Mouse (Mus musculus): ENCODE data around the gene Nrg4.
"Not testable (repeated sequence)": the region's sequence is repeated elsewhere in the genome, so short reads cannot be mapped to it uniquely, and the experiment has no call there.

Nrg4 gene

DNA sequence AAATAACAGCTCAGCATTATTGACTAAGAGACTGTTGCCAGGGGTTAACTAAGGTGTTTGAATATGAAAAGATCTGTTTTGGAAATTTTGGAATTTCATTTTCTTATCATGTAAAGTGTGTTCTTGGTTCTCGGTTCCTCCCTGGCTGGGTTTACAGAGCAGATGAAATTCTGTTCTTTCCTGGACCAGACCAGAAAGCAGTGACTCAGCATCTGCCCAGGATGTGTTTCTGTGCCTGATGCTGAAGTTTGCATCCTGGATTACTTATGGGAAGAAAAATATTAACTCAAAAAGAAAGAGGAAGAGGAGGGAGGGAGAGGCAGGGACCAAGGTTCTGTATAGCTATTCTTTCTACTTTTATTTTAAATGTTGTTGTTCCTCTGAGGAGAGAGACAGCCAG, 72.8 kb downstream of the Nrg4 start:
- no peak for DNase-seq (ENCODE audit: low read depth, low spot score)

DNA sequence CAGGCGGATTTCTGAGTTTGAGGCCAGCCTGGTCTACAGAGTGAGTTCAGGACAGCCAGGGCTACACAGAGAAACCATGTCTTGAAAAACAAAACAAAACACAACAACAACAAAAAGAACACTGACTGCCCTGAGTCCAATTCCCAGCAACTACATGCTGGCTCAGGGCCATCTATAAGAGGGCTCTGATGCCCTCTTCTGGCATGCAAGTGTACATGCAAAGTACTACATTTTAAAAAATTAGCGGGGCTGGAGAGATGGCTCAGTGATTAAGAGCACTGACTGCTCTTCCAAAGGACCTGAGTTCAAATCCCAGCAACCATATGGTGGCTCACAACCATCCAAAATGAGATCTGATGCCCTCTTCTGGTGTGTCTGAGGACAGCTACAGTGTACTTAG, 74.5 kb downstream of the Nrg4 start:
- peak; percentile 64 for DNase-seq (ENCODE audit: low read depth, low spot score)

DNA sequence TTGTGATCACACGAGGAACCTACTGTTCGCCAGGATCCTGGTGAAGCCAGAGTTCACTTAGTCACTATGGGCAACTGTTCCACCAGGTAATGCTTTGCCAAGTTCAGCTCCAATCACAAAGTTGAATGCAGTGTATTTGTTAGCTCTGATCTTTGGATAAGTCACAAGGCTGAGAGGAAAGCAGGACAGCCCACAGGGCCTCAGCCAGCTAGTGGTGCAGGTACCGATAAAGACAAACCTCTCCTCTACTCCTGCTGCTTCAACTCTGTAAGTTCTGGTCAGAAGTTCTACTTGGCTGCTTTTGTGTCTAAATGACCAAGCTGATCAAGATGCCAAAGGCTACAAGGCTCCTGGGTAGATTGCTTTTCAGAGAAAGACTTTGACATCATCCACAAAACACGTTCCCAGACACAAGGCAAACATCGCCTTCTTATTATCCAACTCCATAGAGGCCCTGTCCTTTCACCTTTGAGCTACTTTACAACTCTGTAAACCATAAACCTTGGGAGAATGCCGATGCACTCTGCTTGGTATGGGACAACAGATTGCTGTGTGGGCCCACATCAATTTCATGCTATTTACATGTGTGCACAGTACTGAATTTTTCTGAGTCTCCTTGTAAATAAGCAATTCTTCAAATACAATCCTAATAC, 75.9 kb downstream of the Nrg4 start:
- DNase-seq (ENCODE audit: low read depth, low spot score), result no peak

DNA sequence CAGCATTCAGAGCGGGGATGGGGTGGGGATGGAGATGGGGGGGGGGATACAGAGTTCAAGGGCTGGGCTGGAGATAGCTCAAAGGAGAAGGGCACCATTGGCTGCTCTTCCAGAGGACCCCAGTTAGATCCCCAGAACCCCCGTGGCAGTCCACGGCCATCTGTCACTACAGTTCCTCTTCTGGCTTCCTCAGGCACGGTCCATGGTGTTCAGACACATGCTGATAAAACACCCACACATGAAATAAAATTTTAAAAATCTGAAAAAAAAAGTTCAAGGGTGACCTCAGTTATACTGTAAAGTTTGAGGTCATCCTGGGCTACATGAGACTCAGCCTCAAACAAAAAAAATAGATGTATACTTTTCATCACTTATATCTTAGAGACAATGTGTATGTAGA, 78.2 kb downstream of the Nrg4 start:
- no peak for DNase-seq (ENCODE audit: low read depth, low spot score)

DNA sequence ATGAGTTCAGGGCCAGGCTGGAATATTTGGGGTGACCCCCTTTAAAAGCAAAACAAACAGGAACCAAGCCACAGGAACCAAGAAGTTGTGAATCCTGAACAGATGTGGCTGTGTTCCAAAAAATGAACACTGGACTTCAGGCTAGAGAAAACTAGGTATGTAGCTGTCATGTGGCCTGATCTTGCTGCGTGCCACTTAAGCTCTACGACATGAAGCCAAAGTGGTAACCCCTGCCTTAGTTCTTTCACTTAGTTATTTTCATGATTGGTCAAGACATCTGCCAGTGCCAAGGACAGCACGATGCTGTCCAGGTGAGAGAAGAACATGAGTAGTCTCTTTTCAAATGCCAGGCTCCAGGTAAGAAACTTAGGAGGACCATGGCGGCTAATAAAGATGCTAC, 79.7 kb downstream of the Nrg4 start:
- no peak for DNase-seq (ENCODE audit: low read depth, low spot score)

DNA sequence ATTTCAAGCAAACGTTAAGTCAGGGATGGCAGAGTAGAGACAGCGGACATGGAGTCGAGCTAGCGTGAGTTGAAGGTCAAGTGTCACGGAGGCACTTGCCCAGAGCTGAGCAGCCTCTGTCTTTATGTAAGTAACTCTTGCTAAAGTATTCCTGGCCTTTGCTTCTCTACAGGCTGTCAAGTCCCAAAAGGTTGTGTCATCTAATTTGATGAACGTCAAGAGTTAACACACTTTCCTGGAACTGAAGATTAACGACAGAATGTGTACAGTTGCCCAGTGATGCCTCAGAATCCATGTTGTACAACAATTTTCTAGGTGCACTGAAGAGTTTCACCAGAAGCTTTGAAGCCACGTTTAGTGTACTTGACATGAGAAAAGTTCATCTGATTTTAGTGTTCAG, 80.2 kb downstream of the Nrg4 start:
- DNase-seq (ENCODE audit: low read depth, low spot score), result no peak

DNA sequence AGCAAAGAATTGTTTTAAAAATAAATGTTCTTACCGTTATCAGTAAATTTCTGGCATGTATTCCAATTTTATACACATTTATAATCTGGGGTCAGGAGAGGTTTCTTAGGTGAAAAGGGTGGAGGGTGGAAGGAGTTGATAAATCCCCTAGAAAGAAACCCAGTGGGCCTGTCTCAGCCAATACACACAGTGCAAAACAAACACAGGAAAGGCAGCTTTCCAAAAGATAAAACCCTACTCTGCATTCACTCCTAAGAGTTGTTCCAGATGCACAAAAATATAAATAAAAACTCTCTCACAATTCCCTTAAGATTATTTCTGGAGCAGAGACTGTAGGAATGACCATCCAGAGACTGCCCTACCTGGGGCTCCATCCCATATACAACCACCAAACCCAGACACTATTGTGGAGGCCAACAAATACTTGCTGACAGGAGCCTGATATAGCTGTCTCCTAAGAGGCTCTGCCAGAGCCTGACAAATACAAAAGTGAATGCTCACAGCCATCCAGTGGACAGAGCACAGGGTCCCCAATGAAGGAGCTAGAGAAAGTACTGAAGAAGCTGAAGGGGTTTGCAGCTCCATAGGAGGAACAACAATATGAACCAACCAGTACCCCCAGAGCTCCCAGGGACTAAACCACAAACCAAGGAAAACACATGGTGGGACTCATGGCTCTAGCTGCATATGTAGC, 81.4 kb downstream of the Nrg4 start:
- DNase-seq (ENCODE audit: low read depth, low spot score), result not testable (repeated sequence)

DNA sequence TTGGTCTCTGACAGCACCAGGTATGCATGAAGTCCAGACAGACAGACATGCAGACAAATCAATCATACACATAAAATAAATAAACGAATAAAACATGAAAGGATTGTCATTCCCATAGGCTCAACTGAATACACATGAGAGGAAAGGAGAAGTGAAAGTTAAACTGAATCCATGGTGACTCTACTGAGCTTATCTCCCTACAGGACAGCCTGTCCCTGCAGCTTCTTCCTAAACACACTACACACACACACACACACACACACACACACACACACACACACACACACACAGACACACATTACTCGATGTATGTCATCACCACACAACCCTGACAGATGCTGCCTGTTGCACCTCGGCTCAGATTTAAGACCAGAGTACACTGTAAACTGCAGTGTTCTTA, 82.6 kb downstream of the Nrg4 start:
- DNase-seq (ENCODE audit: low read depth, low spot score), result no peak

DNA sequence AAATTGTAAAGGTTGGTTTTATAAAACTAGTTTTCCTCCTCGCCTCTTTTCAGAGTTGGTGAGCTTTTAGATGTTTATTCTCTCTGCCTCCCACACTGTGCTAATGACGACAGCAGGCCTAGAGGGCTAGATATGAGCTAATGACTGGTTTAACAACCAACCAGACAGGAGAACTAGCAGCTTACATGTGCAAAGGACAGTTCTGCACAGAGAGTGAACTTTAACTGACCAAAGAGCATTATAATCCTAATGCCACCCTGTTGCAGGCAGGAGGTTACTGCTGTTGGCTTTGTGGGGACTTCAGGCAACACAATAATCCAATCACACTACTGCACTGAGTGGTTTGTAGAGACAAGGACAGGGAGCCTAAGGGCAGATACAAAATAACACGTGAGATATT, 83.4 kb downstream of the Nrg4 start:
- DNase-seq (ENCODE audit: low read depth, low spot score), result no peak

DNA sequence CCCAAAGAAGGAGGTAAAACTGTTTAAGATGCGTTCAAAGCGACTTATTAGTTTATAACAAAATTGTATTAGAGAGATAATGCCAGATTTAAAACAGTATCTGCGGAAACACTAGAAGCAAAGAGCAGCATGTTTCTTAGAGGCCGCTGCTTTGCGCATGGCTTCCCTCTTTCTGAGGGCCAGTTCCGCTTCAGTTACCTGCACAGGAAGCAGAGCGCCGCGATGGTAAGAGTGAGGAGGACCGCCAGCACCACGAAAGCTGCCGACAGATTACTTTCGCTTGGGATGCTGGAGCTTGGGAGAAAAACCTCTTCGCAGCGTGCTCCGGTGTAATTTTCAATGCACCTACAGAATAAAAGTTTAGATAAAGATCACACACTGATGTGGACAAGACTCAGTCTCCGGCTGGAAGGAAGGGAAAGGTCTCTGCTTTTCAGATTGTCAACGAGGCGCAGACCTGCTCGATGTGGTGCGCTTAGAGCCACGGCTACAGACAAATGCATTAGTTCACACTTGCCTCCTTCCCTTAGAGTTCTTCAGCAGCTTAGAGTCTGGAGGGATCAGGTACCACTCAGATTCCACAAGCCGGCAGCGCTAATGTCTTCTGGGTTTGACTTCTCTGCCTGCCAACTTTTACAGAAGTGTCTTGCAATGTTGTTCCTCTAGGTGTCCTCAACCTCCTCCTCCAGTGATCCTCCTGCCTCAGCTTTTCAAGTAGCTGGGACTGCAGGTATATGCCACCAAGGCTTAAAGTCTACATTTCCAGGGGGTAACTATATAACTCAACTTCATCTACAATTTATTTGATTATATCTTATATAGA, 84.6 kb downstream of the Nrg4 start:
- peak; percentile 76 for DNase-seq (ENCODE audit: low read depth, low spot score)

DNA sequence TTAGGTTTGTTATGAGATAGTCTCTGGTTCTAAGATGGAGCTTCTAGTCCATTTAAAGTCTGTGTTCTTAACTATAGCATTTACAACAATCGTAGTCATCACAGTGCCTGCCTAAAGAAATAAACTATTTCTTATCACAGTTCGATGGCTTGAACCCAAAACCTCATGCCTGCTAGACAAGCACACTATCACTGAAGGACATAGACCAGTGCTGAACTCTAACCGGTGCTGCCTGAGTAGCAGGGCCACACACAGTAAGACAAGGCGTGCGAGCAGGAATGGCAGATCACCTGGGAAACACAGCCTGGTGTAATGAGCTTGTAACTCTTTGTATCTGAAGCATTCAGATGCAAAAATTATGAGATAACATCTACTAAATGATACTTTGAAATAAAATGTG, 85.8 kb downstream of the Nrg4 start:
- no peak for DNase-seq (ENCODE audit: low read depth, low spot score)

DNA sequence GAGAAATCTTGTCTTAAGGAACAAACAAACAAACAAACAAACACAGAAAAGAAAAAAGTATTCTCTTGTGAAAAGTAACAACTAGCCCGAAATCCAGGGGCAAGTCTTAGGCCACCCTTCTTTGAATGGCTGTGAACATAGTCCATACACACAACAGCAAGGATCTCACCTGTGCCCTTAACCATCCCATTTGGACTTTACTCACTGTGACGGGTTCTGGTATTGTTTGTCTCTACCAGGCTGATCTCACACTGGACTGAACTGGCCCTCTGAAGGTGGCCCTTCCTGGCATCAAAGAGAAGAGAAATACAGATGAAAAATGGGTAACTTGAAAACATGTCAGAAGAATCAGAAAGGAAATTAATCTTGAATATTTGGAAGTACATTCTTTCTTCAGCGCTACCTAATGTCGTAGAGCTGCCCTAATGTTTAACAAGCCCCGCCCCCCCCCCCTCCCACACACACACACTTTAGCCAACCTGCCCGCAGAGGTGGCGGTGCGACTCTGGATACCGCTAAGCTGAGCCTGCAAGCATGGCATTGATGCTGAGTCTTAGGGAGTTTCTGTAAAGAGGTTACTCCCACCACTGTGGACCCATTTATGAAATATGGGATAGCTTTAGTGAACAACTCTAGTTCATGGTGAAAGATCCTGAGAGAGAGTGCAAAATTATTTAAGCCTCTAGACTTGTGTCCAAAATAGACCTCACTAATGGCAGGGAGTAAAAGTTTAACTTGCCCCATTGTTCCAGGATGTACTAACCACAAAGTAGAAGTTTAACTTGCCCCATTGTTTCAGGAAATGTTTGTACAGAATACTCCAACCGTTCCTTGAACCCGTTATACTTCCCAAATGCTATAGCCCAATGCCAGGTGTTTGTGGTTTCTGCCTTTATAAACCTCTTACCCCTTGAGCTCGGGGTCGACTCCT, 90.1 kb downstream of the Nrg4 start:
- DNase-seq (ENCODE audit: low read depth, low spot score), result no peak

DNA sequence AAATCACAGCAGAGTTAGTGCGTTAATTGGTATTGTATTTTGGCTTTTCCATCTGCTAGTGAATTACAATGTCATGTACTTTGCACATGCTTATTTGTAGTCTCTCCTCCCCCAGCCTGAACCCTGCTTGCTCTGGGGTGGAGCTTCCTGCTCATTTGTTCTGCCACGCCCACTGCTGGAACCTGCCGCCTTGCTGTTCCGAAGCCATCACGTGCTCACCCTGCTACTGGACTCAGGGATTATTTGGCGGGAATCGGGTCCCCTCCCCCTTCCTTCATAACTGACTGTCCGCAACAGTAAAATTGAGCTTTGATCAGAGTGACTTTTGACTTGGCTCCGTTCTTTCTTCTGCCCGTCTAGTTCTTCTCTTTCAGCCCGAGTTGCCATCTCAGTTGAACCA, 93.6 kb downstream of the Nrg4 start:
- DNase-seq (ENCODE audit: low read depth, low spot score), result peak; percentile 71

DNA sequence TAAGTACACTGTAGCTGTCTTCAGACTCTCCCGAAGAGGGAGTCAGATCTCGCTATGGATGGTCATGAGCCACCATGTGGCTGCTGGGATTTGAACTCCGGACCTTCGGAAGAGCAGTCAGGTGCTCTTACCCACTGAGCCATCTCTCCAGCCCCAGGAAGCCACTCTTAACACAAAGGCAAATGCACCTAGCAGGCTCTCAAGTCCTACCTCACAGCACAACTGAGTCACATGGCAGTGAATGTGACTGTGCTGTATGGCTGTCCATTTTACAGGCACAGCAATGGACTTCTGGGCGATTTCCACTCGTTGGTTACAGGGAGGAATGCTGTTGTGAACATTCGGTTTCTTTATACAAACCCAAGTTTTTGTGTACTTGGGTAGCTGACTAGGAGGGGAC, 94.1 kb downstream of the Nrg4 start:
- peak; percentile 59 for DNase-seq (ENCODE audit: low read depth, low spot score)

DNA sequence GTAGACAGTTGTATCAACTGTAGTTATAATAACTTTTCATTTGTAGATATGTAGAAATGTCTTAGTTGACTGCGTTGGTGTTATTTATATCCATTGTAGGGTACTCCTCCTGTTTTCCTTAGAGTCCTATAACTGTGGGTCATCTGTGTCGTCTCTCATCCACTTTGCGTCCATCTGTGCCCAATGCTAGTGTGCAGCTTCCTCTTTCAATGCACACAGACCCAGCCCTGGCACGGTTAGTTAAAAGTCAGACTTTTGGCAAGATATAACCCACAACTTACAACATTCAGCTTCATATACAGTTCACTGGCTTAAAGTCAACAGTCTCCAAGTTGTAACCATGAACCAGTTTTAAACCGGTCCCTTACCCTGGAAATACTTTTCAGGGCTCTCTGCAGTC, 94.5 kb downstream of the Nrg4 start:
- no peak for DNase-seq (ENCODE audit: low read depth, low spot score)

DNA sequence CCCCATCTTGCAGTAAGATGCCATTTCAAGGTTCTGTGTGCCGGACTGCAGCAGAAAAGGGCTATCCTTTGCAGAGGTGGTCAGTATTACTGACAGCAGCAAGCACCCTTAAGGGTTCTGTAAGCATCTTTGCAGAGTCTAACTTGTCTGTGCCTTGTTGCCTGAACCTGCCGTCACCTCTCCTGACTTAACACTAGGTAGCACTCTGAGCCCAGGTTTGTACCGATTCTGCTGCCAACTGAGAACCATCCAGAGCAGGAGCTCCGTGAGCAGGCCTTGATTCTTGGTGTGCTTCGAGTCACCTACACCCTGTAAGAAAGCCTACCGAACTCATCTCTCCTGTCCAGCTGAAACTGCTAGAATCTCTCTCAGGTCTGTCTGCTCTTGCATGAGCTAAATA, 95.1 kb downstream of the Nrg4 start:
- peak; percentile 64 for DNase-seq (ENCODE audit: low read depth, low spot score)

DNA sequence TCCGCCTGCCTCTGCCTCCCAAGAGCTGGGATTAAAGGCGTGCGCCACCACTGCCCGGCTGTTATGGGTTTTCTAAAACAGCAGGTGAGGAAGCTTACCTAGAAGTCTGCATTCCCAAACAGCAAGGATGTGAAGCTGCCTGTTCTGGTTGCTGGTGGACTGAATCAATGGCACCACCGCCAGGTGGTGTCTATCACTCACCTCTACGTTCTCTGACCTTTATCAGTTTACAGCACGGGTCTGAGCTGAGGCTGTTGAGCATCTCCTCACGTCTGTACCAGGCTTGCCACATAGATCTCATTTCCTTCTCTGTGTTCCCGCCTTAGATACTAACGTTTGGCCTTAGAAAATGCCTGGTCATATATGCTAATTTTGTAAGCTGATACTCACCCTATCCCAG, 97.6 kb downstream of the Nrg4 start:
- DNase-seq (ENCODE audit: low read depth, low spot score), result peak; percentile 64

DNA sequence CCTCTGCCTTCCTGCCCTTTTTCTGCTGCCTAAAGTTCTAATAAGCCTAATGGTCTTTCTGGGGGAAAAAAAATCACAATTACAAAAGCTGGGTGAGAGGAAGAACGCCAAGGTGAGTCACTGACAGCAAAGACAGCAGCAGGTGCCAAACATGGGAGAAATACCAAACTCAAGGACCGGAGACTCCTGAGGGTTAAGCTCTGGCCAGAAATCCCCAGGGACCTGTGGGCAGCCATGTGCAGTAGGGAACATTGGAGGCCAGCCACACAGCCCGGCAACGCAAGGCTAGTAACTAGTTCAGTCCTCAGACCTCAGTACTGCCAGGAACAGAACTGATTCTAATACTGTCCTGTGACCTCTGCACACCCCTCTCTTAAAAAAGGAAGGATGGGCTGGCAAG, 98.5 kb downstream of the Nrg4 start:
- no peak for DNase-seq (ENCODE audit: low read depth, low spot score)

DNA sequence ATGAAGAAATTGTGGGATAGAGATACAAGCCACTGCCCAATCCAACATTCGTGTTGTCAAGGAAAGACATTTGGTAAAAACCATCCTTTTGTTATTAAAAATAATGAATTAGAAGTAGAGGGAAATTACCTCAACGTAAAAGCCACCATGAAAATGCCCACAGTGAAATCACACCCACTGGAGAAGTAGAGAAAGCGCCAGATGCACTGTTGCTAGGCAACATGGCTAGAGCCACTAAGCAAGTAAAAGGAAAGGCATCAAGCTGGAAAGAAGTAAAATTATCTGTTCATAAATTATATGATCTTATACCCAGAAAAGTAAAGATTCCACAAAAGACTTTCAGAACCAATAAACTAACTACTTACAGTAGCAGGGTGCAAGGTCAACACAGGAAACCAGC, 100.4 kb downstream of the Nrg4 start:
- DNase-seq (ENCODE audit: low read depth, low spot score), result no peak

DNA sequence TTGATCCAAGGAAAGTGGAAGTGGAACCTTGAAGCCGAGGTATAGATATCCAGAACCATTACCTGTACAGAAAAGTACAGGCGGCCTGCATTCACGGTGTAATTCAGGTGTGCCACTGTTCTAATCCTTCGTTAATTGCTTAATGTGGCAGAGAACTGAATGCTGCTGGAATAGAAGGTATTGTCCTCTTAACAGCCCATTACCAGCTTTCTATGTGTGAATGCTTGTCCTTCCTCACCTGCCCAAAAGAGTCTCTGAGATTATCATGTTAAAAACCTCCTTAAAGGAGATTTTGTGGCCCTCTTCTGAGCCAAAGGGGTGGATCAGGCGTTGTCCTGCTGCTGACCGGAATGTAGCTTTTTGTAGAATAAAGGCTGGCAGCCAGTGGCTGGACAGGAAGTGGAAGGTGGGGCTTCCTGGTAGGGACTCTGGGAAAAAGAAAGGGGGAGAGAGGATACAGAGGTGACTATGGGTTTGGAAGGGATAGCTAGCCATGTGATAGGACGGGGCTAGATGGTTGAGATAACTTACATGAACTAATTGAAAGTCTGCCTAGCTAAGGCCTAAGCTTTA, 101.4 kb downstream of the Nrg4 start:
- DNase-seq (ENCODE audit: low read depth, low spot score), result peak; percentile 51

DNA sequence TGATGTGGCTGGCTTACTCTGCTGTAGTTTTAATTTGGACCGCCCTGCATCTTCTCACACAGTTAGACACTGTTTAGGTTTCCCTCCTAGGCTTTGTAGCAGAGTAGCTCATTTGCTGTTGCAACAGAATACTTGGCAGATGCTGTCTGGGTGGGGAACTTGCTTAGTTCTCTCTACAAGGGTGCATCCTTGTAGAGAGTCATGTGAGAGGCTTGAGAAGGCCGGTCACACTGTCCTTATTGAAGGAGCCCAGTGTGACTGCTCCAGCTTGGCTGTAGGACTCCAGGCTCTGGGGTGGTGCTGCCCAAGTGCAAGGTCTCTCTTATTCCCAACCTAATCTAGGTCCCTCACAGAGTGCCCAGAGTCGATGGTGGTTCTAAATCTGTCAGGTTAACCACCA, 109.3 kb downstream of the Nrg4 start:
- no peak for DNase-seq (ENCODE audit: low read depth, low spot score)
